Mouse (Mus musculus) midbrain, embryonic 14.5 days (tissue): ENCODE measurements at regions not wholly inside any gene's neighbourhood (a gene's known extent, or its start where the extent isn't known, plus 50 kb on each side); places are given as distances from the start of the nearest gene placed in this dataset.

Source experiments
- ATAC-seq: fragments of 200-750 bp; cut with Nextera tagmentation; 2 replicates; pipeline ENCODE4 v1.8.0; 2017; ENCODE audit warnings: moderate number of reproducible peaks, moderate library complexity; ENCODE audit not compliant: low FRiP score, low TSS enrichment
- DNase-seq: peaks from one replicate; pipeline ENCODE4 v3.0.0-alpha.2; 2015
- H3K27ac ChIP-seq: fragments of 300-500 bp; sonication (generic); replicated peaks from 2 replicates; pipeline ENCODE4 v1.5.1; 2014; ENCODE audit warnings: mild to moderate bottlenecking, low read depth, low read length, moderate library complexity
- H3K27me3 ChIP-seq: fragments of 300-500 bp; sonication (generic); 2 replicates; pipeline ENCODE4 v1.6.1; 2014; ENCODE audit warnings: low read length, control low read depth, mixed read lengths; ENCODE audit not compliant: control insufficient read depth, insufficient read depth
- H3K36me3 ChIP-seq: fragments of 300-500 bp; sonication (generic); 2 replicates; pipeline ENCODE4 v1.6.1; 2014; ENCODE audit warnings: low read length, control low read depth; ENCODE audit not compliant: control insufficient read depth, insufficient read depth
- H3K4me1 ChIP-seq: fragments of 300-500 bp; sonication (generic); 2 replicates; pipeline ENCODE4 v1.6.1; 2014; ENCODE audit warnings: mild to moderate bottlenecking, antibody characterized with exemption, low read length, control low read depth; ENCODE audit not compliant: control insufficient read depth, insufficient read depth
- H3K4me2 ChIP-seq: fragments of 300-500 bp; sonication (generic); 2 replicates; pipeline ENCODE4 v1.6.1; 2014; ENCODE audit warnings: mild to moderate bottlenecking, low read length, moderate library complexity
- H3K4me3 ChIP-seq: fragments of 300-500 bp; sonication (generic); replicated peaks from 2 replicates; pipeline ENCODE4 v1.5.1; 2014; ENCODE audit warnings: low read depth, low read length
- H3K9ac ChIP-seq: fragments of 300-500 bp; sonication (generic); replicated peaks from 2 replicates; pipeline ENCODE4 v1.6.1; 2014; ENCODE audit warnings: mild to moderate bottlenecking, low read length, moderate library complexity
- H3K9me3 ChIP-seq: fragments of 300-500 bp; sonication (generic); 2 replicates; pipeline ENCODE4 v1.6.1; 2016; ENCODE audit warnings: low read length, control low read depth, mixed read lengths; ENCODE audit not compliant: control insufficient read depth
- WGBS: fragments of 180-500 bp; shearing (Covaris S2); extraction: QIAGEN DNeasy Blood & Tissue Kit; methylation state at CpG from one replicate; pipeline ENCODE4 v1.1.7; 2014; 5-methylcytosine and 5-hydroxymethylcytosine counted together

DNA sequence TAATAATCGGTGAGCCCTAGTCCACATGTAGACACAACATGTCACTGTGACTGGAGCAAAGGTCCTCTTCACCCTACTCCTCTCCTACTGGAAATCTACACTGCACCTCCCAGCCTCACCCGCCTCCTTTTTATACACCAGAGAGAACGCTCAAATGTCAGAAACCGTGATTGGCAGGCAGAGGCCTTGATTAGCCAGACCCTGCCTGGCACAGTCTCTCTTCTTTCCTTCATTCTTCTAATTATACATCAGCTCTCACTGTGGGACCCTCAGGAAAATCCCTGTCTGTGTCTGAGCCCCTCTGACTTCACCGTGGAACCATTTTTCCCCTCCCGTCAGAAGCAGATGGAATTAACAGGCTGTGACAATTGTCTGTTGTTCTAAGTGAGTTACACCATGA lies 248.1 kb upstream of the Slc24a5 start:
- H3K4me2 ChIP-seq, result no peak overlapping the region
- no peak overlapping the region for H3K9ac ChIP-seq
- H3K9me3 ChIP-seq, result no peaks in the 10 kb centered on the region
- H3K27me3 ChIP-seq, result no peaks in the 10 kb centered on the region
- H3K4me3 ChIP-seq, result no peak overlapping the region
- DNase-seq (no peak), ATAC-seq (no peak)
- H3K36me3 ChIP-seq, result no peaks in the 10 kb centered on the region
- WGBS, result 63% methylated on average over 6 of the region's 6 CpGs
- no peaks in the 10 kb centered on the region for H3K4me1 ChIP-seq
- H3K27ac ChIP-seq, result no peak overlapping the region

DNA sequence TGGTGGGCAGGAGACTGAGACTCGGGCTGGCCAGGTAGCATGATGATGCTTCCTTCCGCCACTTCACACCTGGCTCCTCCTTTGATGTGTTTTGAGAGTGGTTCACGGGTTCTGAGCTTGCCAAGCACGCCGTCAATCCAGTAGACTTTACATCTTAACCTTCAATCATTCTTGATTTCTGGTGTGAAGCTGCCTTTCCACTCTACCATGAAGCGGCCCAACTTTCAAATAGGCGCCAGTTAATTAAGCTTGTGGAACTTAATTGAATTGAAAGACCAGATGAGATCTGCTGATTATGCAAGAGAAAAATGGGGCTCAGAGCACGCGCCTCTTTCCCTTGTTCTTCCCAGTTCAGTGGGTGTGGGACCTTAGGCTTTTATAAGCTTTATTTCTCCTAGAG lies 247.1 kb upstream of the Slc24a5 start:
- Histone ChIP-seq H3K9me3 (no peaks in the 10 kb centered on the region), H3K9ac (no peak overlapping the region), H3K4me1 (no peaks in the 10 kb centered on the region), H3K4me3 (no peak overlapping the region), H3K27ac (no peak overlapping the region), H3K27me3 (no peaks in the 10 kb centered on the region), H3K36me3 (no peaks in the 10 kb centered on the region), H3K4me2 (no peak overlapping the region)
- WGBS, result 87% methylated on average over 9 of the region's 9 CpGs
- ATAC-seq (no peak), DNase-seq (no peak)

GRCm38 (mm10) chr2:124821366-124821765 lies 246.6 kb upstream of the Slc24a5 start:
- Histone ChIP-seq H3K27ac (no peak overlapping the region), H3K4me1 (no peaks in the 10 kb centered on the region), H3K9me3 (no peaks in the 10 kb centered on the region), H3K9ac (no peak overlapping the region), H3K4me2 (no peak overlapping the region), H3K36me3 (no peaks in the 10 kb centered on the region), H3K27me3 (no peaks in the 10 kb centered on the region), H3K4me3 (no peak overlapping the region)
- ATAC-seq, result no peak
- DNase-seq, result no peak
- 84% methylated on average over 4 of the region's 4 CpGs for WGBS

- DNase-seq, result no peak
- Histone ChIP-seq H3K27me3 (no peaks in the 10 kb centered on the region), H3K36me3 (no peaks in the 10 kb centered on the region), H3K4me2 (no peak overlapping the region), H3K27ac (no peak overlapping the region), H3K9me3 (no peaks in the 10 kb centered on the region), H3K9ac (no peak overlapping the region), H3K4me3 (no peak overlapping the region), H3K4me1 (no peaks in the 10 kb centered on the region)
- WGBS, result 91% methylated on average over 4 of the region's 4 CpGs
- no peak for ATAC-seq
These were observed 219.1 kb upstream of the Slc24a5 start for GRCm38 (mm10) chr2:124848812-124849211.

- H3K4me2 ChIP-seq, result no peak overlapping the region
- no peak overlapping the region for H3K27ac ChIP-seq
- ATAC-seq, result no peak
- H3K4me1 ChIP-seq, result no peaks in the 10 kb centered on the region
- peak; percentile 1 for DNase-seq
- no peak overlapping the region for H3K9ac ChIP-seq
- H3K36me3 ChIP-seq, result no peaks in the 10 kb centered on the region
- 75% methylated on average over 3 of the region's 3 CpGs for WGBS
- no peaks in the 10 kb centered on the region for H3K27me3 ChIP-seq
- no peak overlapping the region for H3K4me3 ChIP-seq
- H3K9me3 ChIP-seq, result no peaks in the 10 kb centered on the region
These were observed 209.4 kb upstream of the Slc24a5 start for GRCm38 (mm10) chr2:124858504-124858903.

DNA sequence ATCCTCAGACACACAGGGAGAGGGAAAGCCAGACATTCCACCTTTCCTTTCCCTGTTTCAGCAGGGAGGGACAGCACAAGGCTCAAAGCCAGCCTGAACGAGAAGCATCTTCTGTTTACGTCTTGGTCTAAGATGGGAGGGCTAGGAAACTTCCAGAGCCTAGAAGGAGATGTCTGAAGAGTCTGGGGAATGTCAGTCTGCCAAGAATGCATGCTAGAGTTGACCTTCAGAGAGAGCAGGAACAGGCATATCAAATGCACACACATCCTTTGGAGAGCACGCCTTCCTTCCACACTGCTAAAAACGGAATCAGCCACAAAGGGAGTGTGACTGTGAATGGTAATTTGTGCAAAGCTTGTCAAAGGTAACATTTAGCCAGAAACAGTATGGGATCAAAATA lies 179.7 kb upstream of the Slc24a5 start:
- Histone ChIP-seq H3K9ac (no peak overlapping the region), H3K9me3 (no peaks in the 10 kb centered on the region), H3K36me3 (no peaks in the 10 kb centered on the region), H3K27ac (no peak overlapping the region), H3K27me3 (no peaks in the 10 kb centered on the region), H3K4me2 (no peak overlapping the region), H3K4me1 (no peaks in the 10 kb centered on the region), H3K4me3 (no peak overlapping the region)
- DNase-seq (no peak), ATAC-seq (no peak)
- 55% methylated on average over 4 of the region's 4 CpGs for WGBS

DNA sequence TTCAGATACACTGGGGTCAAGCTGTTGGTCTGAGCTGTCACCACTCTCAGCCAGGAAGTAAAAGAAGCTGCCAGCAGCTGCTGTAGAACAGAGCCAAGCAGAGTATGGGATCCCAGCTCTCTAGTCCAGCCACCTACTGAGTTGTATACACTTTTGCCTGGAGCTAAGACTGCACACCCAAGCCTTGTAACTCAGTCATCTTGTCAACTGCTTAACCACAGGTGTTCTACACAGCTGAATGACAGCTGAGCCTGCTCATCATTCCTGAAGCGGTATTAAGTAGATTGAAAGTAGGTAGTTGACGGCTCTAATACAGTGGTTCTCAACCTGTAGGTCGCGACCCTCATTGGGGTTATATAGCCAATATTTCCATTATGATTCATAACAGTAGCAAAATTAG lies 172.9 kb upstream of the Slc24a5 start:
- H3K4me3 ChIP-seq, result no peak overlapping the region
- no peak overlapping the region for H3K4me2 ChIP-seq
- no peaks in the 10 kb centered on the region for H3K9me3 ChIP-seq
- no peaks in the 10 kb centered on the region for H3K27me3 ChIP-seq
- no peaks in the 10 kb centered on the region for H3K36me3 ChIP-seq
- no peak overlapping the region for H3K27ac ChIP-seq
- DNase-seq, result no peak
- H3K9ac ChIP-seq, result no peak overlapping the region
- WGBS, result 92% methylated on average over 4 of the region's 4 CpGs
- no peak for ATAC-seq
- no peaks in the 10 kb centered on the region for H3K4me1 ChIP-seq

DNA sequence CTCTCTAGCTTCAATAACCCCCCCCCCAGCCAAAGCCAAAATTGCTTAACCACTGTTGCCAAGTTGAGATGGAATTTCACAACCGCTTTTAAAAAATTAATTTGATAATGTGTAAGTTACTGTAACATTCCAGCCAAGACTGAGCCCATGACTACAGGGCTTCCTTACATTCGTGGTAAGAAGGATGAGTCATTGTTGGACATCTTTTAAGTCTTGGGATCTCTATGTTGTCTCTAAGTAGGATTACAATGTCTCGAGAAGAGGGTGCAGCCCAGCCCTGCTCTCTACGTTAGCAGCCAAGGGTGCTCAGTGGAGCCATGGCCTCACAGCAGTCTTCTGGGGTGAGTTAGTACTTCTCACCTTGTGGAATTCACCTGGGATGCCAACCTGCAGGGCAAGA lies 164.4 kb upstream of the Slc24a5 start:
- Histone ChIP-seq H3K27ac (no peak overlapping the region), H3K9me3 (no peaks in the 10 kb centered on the region), H3K27me3 (no peaks in the 10 kb centered on the region), H3K4me2 (no peak overlapping the region), H3K4me3 (no peak overlapping the region), H3K36me3 (no peaks in the 10 kb centered on the region), H3K4me1 (no peaks in the 10 kb centered on the region), H3K9ac (no peak overlapping the region)
- WGBS, result 86% methylated on average over 4 of the region's 4 CpGs
- DNase-seq (no peak), ATAC-seq (no peak)

DNA sequence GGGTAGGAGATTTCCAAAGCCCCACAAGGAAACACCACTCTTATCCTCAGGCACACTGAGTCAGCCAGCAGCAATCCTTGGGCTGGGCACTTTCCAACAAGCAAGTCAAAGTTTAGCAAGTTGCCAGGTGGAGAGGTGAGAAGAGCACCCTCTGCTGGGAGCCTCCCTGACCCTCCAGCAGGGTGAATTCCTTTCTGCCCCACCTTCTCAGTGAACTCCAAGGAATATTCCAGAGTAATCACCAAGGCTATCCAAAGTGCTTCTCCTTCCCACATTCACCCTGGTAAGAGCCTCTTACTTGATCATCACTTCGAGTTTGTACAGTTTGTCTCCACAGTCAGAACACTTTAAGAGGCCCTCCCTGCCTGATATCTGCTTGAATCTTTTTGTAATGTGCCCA lies 162.8 kb upstream of the Slc24a5 start:
- H3K27ac ChIP-seq, result no peak overlapping the region
- no peaks in the 10 kb centered on the region for H3K9me3 ChIP-seq
- no peak overlapping the region for H3K4me2 ChIP-seq
- no peak overlapping the region for H3K9ac ChIP-seq
- no peak overlapping the region for H3K4me3 ChIP-seq
- DNase-seq (no peak), ATAC-seq (no peak)
- no peaks in the 10 kb centered on the region for H3K4me1 ChIP-seq
- H3K27me3 ChIP-seq, result no peaks in the 10 kb centered on the region
- H3K36me3 ChIP-seq, result no peaks in the 10 kb centered on the region
- WGBS, result 87% methylated on average over 1 of the region's 1 CpGs
